Mouse (Mus musculus): ENCODE measurements around the gene Sapcd2.

- TF ChIP-seq CTCF (IDR thresholded peaks at IDR 0.05; ENCODE audit: insufficient read depth, low read length) (peak; percentile 68), POLR2A (IDR thresholded peaks at IDR 0.05; ENCODE audit: borderline replicate concordance, extremely low read depth, low read depth, low read length) (no peak)
These were observed 30.4 kb downstream of the Sapcd2 start for GRCm38 (mm10) chr2:25402377-25402971.

Measured in lung, adult 2 months (tissue).